Mouse (Mus musculus): Measurements from ENCODE around the gene Faim. TPM values are rescaled to one million over a fixed set of nuclear protein-coding genes. Genes with fewer than 3 reads are reported as not detected.

Gene Faim
- total RNA-seq, 2 experiments from 2014 or later, result 2.2 to 2.9 TPM

DNA sequence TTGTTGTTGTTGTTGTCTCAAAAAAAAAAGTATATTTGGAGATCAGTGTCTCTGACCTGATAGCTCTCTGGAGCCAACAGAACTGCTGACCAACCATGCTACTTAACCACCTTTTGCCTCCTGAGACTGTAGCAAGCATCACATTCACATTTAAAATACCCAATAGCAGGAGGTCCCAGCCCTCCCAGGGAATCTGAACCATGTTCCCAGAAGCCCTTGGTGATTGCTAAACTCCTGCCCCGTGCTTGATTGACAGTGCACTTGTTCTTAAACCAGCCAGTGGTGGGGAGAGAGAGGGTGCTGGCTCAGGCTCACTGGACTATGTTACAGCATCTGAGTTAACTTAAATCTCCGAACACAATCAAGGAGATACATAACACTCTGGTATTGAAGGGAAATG is 11.3 kb upstream of the Faim start:
- no peak for DNase-seq

DNA sequence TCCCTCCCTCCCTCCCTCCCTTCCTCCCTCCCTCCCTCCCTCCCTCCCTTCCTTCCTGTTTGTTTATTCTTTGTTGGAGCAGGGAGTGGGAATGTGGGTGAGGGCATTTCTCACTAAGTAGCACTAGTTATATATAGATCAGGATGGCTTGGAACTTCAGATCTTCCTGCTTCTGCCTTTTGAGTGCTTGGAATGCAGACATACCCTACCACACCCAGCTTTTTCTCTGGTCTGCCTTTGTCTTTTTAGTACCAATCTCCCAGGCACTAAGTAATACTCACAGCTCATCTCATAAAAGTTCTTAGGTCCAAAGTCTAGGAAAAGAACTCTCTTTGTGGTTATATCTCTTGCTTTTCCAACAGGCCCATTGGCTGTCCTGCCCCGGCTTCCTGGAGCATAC is 10.1 kb upstream of the Faim start:
- DNase-seq, result no peak

DNA sequence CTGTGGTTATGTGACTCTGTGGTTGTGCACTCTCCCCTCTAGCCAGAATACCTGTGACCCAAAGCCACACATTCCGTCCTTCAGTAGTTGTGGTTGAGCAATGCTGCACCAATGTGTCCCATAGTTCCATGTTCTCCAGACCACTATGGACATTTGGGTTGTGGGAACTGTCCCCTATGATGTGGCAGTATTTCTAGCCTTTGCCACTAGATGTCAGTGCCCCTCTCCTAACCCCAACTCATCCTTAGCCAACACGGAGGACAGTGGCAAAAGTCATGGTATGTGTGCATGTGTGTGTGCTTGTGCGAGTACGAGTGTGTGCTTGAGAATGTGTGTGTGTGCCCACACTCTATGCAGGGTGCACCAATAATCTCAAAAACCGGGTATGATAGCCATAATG is 9.7 kb upstream of the Faim start:
- DNase-seq, result no peak

DNA sequence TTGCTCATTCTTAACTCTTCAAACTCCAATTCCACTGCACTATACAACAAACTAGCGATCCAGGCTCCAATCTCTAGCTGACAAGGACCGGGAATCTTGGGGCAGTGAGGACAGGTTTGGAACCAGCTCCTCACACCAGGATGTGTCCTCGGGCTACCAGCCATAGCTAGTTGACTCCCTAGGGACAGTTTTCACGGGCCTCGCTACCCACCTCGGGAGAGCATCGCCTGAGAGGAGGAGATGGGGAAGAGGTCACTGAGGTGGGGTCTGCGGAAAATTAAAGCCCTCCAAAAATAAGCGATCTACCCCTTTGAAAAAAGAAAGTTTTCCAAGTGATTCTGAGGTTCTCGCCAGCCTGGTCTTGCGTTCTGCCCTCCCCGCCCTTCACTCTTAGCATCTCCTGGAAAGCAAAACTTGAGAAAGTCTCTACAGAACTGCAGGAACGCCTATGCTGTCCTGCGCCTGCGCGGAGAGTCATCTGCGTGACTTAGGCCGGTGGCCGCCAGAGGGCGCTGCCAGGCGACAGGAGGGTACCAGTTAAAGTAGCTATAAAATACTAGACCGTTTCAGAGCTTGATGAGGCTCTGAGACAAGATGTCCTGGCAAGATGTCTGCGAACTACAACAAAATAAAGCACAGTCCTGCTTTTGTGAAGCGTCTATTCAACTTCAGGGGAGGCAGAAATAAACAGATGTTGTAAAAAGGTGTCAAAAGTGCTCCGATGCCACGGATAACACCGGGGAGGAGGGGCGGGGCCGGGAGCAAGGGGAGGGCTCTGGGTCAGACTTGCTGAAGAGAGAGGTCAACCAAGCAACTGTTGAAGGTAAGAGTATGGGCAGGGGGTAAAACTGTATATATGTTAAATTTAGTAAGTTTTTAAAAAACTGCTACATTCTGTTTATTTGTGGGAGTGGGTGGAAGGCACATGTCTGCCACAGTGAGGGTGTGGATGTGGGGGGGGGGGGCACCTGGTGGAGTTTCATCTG is 6.4 kb upstream of the Faim start:
- DNase-seq, result peak; percentile 69

DNA sequence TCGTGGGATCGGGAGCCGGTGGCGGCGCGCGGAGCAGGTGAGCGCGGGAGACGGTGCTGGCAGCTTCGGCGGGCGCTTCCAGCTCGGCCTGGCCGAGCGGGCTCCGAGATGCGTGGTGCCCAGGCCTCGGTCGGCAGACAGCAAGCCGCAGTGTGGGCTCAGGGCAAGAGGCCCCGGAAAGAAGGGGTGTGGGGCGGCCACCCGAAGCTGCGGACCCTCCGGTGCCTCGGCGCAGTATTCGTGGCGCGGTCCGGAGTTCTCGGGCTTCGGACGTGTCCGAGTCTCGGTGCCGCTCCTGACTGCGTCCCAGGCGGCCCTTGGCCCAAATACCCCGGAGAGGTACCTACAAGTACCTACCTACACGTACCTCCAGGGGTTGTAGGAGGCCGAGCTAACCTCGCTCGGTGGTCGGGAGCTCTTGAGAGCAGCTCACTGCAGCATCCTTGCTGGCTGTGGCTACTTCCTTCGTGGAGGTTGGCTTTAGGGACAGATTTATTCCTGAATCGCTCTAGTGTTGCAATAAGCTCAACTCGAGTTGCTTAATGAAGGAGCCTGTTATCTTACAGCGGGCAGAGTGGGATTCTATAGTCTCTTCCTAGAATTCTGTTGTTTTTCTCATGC is 413 bp downstream of the Faim start:
- DNase-seq, result no peak

DNA sequence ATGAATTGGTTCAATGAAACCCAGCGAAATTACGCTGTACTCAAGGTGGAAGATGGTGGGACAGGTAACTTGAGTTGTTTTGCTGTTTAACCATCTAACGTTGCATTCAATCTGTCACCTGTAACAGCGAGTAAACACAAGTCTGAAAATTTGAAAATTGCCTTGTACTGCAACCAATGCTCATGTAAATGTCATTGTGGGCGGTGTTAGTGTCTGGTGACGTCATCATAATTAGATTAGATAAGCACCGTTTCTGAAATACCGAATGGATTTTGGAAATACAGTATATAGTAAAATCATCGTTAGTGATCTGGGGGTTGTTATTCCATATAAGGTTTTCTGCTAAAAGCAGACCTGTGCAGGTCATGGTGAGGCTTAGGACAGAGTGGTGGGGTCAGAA is 958 bp downstream of the Faim start:
- DNase-seq, result no peak

DNA sequence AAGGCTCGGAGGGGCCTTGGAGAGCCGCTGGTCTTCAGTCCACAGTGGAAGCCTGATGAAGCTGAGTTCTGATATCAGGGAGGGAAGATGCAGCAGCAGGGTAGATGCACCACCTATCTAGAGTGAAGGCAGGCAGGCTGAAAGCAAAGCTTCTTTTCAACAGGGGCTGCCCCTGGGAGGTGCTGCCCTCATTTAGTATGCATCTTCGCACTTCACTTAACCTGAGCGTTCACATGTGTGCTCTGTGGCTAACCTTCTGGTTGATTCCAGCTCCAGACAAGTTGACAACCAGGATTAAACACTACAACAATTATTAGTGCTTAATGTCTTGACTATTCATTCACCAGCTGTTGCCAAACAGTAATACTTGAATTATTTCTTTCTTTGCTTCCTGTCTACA is 7.9 kb downstream of the Faim start:
- no peak for DNase-seq

DNA sequence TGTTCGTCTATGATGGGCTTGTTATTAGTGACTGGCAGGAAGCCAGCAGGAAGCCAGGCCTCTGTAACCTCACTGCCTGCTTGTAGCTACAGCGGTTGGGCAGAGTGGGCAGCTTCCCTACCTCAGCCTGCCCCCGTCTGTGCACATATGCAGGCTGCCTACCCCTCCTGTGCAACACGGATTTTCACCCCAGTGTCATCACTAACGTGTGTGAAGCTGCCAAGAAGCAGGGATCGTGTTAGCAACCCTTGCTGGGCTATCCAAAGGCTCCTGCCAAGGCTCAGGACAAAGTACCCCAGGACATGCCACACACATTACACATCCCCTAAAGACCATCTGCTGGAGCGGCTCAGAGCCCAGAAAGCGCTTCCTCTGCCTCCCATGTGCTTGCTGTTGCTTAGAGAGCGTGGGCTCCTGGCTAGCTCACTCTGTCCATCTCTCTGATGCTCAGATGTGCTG is 13.7 kb downstream of the Faim start:
- no peak for DNase-seq

DNA sequence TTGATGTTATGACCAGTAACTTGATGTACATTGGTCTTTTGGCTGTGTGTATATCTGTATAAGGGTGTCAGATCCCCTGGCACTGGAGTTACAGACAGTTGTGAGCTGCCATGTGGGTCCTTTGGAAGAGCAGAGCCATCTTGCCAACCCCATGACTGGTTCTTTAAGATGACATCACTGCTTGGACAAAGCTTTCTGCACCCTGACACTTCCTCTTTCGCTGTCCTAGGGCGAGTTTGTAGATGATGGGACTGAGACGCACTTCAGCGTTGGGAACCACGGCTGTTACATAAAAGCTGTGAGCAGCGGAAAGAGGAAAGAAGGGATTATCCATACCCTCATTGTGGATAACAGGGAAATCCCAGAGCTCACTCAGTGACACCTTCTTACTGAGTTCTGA is 15.2 kb downstream of the Faim start:
- no peak for DNase-seq

DNA sequence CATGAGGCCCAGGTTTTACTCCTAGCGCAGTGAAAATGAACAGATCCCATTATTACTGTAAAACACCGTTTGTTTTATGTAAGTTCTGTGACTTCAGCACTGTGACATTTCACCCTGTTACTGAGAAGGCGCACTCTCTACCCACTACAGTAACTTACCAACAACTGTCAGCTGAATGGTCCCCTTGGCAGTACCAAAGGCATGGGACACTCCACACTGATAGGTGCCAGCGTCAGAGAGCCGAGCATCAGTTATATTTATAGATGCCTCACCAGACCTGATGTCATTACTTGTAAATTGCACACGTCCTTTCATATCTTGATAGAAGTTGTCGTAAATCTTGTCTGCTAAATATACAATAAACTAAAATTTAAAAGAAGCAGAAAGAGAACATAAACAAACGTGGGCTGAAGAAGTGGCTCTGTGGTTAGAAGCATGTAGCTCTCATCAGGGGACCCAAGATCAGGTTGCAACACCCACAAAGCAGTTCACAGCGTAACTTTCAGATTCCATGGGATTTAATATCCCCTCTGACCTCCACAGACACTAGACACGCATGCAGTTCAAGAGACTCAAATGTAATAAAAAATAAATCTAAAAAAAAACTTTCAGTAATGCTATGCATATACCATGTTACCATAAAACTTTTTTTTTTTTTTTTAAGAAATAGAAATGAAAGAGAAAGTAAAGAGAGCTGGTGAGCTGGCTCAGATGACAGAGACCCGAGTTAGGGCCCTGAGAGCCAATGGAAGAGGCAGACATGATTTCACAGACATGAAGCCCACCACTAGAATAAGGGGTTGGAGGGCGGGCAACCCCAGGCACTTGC is 23.1 kb downstream of the Faim start:
- DNase-seq, result no peak

DNA sequence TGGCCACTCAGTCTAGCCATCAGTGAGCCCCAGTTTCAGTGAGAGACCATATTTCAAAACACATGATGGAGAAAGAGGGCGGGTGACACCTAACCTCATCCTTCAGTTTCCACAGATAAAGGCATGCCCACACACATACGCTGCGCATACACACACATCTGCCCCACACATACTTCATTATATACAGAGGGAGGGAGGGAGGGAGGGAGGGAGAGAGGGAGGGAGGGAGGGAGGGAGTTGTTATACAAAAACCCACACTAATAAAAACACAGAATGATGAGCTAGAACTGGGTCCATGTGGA is 23.7 kb downstream of the Faim start:
- no peak for DNase-seq

DNA sequence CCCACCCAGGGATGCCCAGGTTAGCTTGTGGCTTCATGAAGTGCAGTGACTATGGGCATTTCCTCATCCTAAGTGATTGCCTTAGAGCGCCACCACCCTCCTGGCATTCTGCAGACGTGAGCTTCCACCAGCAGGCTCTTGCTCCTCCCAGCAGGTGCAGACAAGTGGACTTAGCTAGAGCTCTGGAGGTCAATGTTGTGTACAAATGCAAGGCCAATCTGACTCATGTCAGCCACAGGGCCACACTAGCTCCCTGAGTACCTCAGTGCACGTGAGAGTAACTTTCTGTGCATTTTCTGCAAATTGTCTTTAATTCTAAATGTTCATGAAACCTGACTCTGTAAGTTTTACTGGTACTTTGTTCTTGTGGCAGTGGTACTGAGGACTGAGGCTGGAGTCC is 30.1 kb downstream of the Faim start:
- no peak for DNase-seq

DNA sequence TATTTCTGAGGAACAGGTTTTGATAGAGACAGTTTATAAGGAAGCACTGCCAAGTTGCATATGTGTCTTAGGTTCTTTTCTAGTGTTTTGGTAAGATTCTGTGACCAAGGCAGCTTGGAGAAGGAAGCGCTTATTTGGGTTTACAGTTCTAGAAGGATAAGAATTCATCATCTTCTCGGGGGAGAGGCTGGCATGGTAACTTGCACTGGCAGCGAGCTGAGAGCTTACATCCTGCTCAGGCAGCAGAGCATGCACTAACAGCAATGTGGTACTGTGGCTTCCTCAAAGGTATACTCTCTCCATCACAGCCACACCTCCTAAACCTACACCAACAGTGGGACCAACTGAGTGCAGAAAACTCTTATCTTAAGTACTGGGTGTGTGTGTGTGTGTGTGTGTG is 30.6 kb downstream of the Faim start:
- no peak for DNase-seq

DNA sequence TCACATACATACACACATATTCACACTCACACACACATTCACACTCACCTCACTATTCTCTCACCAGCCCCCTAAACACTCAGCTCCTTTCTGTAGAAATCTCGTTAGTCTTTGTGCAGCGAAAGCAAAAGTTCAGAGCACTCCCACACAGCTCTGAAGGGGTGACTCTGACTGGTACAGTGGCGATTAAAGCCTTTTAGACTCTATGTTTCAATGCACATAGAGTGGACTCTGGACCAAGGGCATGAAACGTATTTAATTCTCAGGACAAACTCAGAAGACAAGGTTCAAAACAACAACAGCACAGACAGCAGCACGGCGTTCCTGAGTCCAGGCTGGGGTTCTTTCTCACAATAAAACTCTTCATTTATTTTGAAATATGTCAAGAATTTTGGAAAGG is 31.5 kb downstream of the Faim start:
- no peak for DNase-seq

DNA sequence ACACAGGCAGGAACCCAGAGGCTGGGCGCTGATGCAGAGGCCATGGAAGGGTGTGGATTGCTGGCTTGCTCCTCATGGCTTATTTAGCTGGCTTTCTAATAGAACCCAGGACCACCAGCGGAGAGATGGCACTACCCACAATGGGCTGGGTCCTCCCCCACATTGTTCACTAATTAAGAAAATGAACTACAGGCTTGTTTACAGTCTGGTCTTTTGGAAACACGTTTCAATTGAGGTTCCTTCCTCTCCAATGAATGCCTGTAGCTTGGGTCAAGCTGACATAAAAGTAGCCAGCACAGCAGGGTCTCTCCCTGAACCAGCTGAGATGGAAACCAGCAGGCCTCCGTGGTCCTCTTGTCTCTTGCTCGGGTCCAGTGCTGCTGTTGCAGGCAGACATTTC is 35.0 kb downstream of the Faim start:
- no peak for DNase-seq

DNA sequence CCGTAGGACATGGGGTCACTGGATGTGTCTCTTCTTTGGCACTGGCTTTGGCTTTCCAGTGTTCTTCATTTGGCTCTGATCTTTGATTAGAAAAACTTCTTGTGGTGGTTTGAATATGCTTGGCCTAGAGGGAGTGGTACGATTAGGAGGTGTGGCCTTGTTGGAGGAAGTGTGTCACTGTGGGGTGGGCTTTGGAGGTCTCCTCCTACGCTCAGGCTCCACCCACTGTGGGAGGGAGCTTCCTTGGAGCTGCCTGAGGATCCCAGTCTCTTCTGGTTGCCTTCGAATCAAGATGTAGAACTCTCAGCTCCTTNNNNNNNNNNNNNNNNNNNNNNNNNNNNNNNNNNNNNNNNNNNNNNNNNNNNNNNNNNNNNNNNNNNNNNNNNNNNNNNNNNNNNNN is 35.6 kb downstream of the Faim start:
- DNase-seq, result no peak

DNA sequence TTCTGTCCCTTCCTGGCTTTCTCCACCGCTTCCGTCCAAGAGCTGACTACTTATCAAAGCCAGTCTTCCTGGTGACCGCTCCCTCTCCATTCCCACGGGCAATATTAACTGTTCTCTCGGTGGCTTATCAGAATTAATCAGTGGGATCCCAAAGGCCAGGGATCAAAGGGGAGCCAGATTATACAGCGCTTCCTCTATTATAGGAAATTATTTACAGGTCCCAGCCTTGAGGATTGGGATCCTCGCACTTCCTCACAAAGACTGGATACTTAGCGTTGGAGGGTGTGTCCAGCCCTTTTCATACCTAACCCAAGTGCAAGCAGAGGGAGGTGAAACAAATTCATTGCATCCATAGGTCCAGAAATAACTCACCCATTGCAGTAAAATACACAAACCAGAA is 45.9 kb downstream of the Faim start:
- no peak for DNase-seq

DNA sequence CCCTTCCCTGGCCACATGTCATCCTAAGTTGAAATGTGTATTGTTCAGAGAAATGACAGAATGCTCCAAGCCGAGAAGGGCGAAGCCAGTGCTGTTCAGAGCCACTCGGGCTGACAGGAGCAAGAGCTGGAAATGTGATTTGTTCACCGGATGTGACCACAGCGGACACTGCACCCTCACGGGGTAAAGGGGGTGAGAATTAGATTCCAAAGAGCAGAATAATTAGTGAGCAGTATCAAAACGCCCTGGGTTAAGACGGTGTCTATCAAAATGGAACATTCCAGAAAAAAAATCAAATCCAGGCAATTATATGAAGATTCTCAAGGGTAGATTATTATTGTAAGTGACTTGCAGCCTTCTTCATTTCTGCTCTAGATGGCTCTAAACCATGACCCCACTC is 47.9 kb downstream of the Faim start:
- DNase-seq, result no peak

DNA sequence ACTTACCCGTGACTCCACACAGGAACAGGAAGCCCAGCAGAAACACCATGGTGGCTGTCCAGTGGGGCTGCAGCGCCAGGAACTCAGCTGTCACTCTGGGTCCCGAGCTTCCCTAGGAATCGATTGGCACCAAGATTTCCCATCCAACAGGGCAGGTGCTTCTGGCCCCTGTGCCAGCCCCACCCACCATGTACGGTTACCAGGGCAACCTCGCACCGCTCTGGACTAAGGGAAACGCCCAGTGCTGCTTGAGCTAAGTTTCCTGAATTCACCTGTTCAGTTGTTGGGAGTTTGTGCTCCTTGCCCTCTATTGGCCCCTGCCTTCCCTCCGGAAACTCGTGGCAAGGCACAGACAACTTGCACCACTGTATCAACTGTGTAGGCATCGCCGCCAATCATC is 49.4 kb downstream of the Faim start, which contains the start of gene Gm1123:
Gene Gm1123 (minus strand): TSS at position 141 of the 400 bp plus-strand sequence.
- no peak for DNase-seq

DNA sequence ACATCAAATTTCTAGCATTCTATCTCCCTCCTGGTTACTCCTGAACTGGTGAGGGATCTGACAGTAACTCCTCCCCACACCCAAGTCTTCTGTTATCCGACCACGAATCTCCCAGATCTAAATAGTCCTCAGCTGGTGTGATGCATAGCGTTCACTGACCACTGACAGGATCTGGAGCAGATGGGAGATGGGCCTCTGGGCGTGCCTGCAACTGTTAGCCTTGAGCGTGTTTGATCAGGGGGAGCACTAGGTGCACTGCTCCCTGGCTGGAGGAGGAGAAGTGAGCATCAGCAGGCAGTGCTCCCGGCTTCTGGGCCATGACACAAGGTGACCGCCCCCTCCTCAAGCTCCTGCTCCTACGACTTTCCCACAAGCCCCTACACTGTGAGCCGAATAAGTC is 55.8 kb downstream of the Faim start:
- no peak for DNase-seq

DNA sequence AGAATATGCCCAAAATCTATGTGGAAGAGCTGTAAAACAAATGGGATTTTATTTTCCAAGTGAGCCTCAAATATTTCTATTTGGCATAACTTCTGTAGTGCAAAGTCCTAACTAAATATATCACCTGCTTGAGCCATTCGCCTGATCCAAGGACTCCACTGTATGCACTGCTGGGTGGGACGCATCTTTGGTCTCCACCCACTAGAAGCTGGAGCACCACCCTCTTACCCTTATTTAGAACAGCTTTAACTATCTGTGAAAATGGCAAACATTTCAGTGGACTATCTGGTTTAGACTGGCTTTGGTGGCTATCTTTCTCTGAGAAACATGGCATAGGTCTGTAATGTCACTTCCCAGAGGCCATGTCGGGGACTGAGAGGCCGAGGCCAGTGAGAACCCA is 56.5 kb downstream of the Faim start:
- no peak for DNase-seq

DNA sequence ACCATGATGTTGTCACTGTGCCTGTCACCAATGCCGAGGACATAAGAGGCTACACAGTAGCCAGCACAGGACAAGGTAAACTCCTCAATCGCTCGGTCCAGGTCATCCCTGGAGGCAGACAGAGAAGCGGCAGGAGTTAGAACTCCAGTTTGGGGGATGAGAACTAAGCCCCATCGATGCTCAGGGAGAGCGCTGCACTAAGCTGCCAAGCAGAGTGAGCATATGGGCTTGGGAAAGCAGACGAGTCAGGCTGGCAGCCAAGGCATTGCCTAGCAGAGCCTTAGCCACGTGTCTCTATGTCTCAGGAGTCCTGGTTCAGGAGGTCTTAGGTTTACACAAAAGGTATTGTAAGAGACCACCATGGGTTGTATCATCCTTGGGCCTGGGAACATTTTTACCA is 58.6 kb downstream of the Faim start:
- DNase-seq, result no peak

DNA sequence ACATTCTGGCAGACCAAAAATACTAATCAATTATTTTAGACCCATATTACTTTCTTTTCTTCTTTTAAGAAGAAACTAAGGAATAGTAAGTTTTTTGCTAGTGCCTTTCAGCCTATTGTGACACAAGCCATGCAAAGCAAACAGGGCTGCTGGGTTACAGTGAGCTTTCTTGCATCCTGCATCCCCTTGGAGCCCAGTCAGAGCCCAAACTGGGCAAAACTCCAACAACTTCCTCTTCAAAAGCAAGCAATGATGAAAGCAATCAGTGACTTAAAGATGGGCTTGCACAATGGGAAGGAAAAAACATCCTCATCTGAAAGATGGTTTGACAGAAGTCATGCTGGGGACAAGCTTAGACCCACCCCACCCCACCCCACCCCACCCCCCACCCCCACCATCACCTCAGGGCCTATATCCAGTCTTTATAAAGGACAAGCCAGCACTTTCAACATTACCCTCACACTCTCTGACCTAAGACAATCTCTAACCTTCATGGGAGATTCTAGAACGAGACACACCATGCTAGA is 62.6 kb downstream of the Faim start:
- no peak for DNase-seq

Data from gastrocnemius, postnatal 25 days (tissue).